Mouse (Mus musculus): Measurements from ENCODE around the gene Rgl3. TPM values are rescaled to one million over a fixed set of nuclear protein-coding genes. Genes with fewer than 3 reads are reported as not detected.

The Rgl3 gene
- polyA plus RNA-seq (2015; fragmentation: Nextera tagmentation; extraction: Ambion mirVana), result 0.14 and 0.32 TPM in 2 replicates

GRCm38 (mm10) chr9:21989230-21990110 is at the start of gene Rgl3:
Gene Rgl3 (minus strand): TSS chr9:21989446.
- Histone ChIP-seq H3K4me2 (ENCODE audit: low read depth, low read length) (peak within 1 kb of the TSS; percentile 55), H3K27me3 (ENCODE audit: control insufficient read depth, insufficient read depth, low read depth, low read length) (peaks cover 81% of the 10 kb centered on the region), H3K36me3 (ENCODE audit: control insufficient read depth, insufficient read depth) (no peaks in the 10 kb centered on the region), H3K27ac (ENCODE audit: low read length) (no peak within 1 kb of the TSS), H3K4me3 (ENCODE audit: low read depth, low read length) (peak within 1 kb of the TSS; percentile 46), H3K9ac (ENCODE audit: low read depth, low read length) (no peak within 1 kb of the TSS), H3K4me1 (ENCODE audit: control insufficient read depth, low read depth, low read length) (peaks cover 6% of the 10 kb centered on the region), H3K9me3 (replicated peaks; ENCODE audit: control insufficient read depth, low read length) (no peaks in the 10 kb centered on the region)
- ATAC-seq (ENCODE audit: low read depth), result no peak
- WGBS (ENCODE audit: insufficient replicate concordance), result 2% methylated on average over 42 of the region's 42 CpGs

DNA sequence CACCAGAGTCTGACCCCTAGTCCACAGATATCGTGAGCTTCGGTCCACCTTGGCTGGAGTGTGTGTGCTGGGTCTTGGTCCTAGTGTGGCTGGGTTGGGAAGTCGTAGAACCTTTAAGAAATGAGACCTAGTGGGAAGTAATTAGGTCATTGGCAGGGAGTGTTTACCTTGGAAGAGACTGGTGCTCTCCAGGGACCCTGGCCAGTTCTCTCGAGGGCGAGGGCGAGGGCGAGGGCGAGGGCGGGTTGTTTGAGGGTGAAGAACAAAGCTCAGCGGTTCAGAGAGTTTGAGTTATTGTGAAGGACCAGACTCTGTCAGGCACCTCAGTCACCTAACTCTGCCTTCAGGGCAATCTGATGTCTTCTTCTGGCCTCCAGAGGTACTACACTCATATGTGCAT is 48.6 kb upstream of the Rgl3 start:
- no peaks in the 10 kb centered on the region for H3K4me1 ChIP-seq (ENCODE audit: control insufficient read depth, low read depth, low read length)
- no peaks in the 10 kb centered on the region for H3K27me3 ChIP-seq (ENCODE audit: control insufficient read depth, insufficient read depth, low read depth, low read length)
- 69% methylated on average over 10 of the region's 10 CpGs for WGBS (ENCODE audit: insufficient replicate concordance)
- H3K27ac ChIP-seq (ENCODE audit: low read length), result no peak overlapping the region
- no peaks in the 10 kb centered on the region for H3K9me3 ChIP-seq (replicated peaks; ENCODE audit: control insufficient read depth, low read length)
- H3K4me2 ChIP-seq (ENCODE audit: low read depth, low read length), result no peak overlapping the region
- no peak overlapping the region for H3K4me3 ChIP-seq (ENCODE audit: low read depth, low read length)
- ATAC-seq (ENCODE audit: low read depth), result no peak
- H3K36me3 ChIP-seq (ENCODE audit: control insufficient read depth, insufficient read depth), result no peaks in the 10 kb centered on the region
- no peak overlapping the region for H3K9ac ChIP-seq (ENCODE audit: low read depth, low read length)

GRCm38 (mm10) chr9:22035300-22036044 is 46.2 kb upstream of the Rgl3 start:
- ATAC-seq (ENCODE audit: low read depth), result no peak
- WGBS (ENCODE audit: insufficient replicate concordance), result 53% methylated on average over 6 of the region's 6 CpGs
- Histone ChIP-seq H3K4me1 (ENCODE audit: control insufficient read depth, low read depth, low read length) (no peaks in the 10 kb centered on the region), H3K27ac (ENCODE audit: low read length) (no peak overlapping the region), H3K9ac (ENCODE audit: low read depth, low read length) (no peak overlapping the region), H3K36me3 (ENCODE audit: control insufficient read depth, insufficient read depth) (no peaks in the 10 kb centered on the region), H3K4me2 (ENCODE audit: low read depth, low read length) (no peak overlapping the region), H3K4me3 (ENCODE audit: low read depth, low read length) (no peak overlapping the region), H3K27me3 (ENCODE audit: control insufficient read depth, insufficient read depth, low read depth, low read length) (no peaks in the 10 kb centered on the region), H3K9me3 (replicated peaks; ENCODE audit: control insufficient read depth, low read length) (no peaks in the 10 kb centered on the region)

GRCm38 (mm10) chr9:22030386-22030785 is 41.1 kb upstream of the Rgl3 start:
- 72% methylated on average over 9 of the region's 9 CpGs for WGBS (ENCODE audit: insufficient replicate concordance)
- Histone ChIP-seq H3K4me2 (ENCODE audit: low read depth, low read length) (no peak overlapping the region), H3K4me1 (ENCODE audit: control insufficient read depth, low read depth, low read length) (no peaks in the 10 kb centered on the region), H3K9ac (ENCODE audit: low read depth, low read length) (no peak overlapping the region), H3K27me3 (ENCODE audit: control insufficient read depth, insufficient read depth, low read depth, low read length) (no peaks in the 10 kb centered on the region), H3K9me3 (replicated peaks; ENCODE audit: control insufficient read depth, low read length) (no peaks in the 10 kb centered on the region), H3K4me3 (ENCODE audit: low read depth, low read length) (no peak overlapping the region), H3K27ac (ENCODE audit: low read length) (no peak overlapping the region), H3K36me3 (ENCODE audit: control insufficient read depth, insufficient read depth) (no peaks in the 10 kb centered on the region)
- ATAC-seq (ENCODE audit: low read depth), result no peak

DNA sequence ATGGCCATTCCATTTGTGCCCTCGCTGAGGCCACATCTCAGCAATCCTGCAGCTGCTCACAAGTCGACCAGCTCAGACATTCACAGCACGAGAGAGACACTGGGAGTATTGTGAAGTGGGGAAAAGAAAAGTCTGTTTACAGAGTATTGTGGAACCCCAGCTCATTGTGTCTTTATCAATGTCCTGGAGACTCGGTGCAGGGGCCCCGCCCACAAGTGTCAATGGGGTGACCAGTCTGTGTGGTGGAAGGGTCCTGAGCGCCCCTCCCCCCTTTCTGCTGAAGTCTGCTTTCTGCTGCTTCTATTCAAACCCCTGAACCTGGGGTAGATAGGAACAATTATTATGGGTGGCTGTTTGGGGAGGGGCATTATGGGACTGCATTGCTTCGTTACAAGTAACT is 39.2 kb upstream of the Rgl3 start:
- Histone ChIP-seq H3K4me3 (ENCODE audit: low read depth, low read length) (no peak overlapping the region), H3K27me3 (ENCODE audit: control insufficient read depth, insufficient read depth, low read depth, low read length) (no peaks in the 10 kb centered on the region), H3K36me3 (ENCODE audit: control insufficient read depth, insufficient read depth) (no peaks in the 10 kb centered on the region), H3K27ac (ENCODE audit: low read length) (no peak overlapping the region), H3K4me2 (ENCODE audit: low read depth, low read length) (no peak overlapping the region), H3K9me3 (replicated peaks; ENCODE audit: control insufficient read depth, low read length) (no peaks in the 10 kb centered on the region), H3K9ac (ENCODE audit: low read depth, low read length) (no peak overlapping the region), H3K4me1 (ENCODE audit: control insufficient read depth, low read depth, low read length) (no peaks in the 10 kb centered on the region)
- ATAC-seq (ENCODE audit: low read depth), result no peak
- 31% methylated on average over 7 of the region's 7 CpGs for WGBS (ENCODE audit: insufficient replicate concordance)

- ATAC-seq (ENCODE audit: low read depth), result peak; percentile 41; the same call in 1 of the 2 replicates
- 53% methylated on average over 8 of the region's 8 CpGs for WGBS (ENCODE audit: insufficient replicate concordance)
- H3K9ac ChIP-seq (ENCODE audit: low read depth, low read length), result no peak overlapping the region
- no peaks in the 10 kb centered on the region for H3K36me3 ChIP-seq (ENCODE audit: control insufficient read depth, insufficient read depth)
- no peaks in the 10 kb centered on the region for H3K9me3 ChIP-seq (replicated peaks; ENCODE audit: control insufficient read depth, low read length)
- H3K27ac ChIP-seq (ENCODE audit: low read length), result no peak overlapping the region
- H3K4me1 ChIP-seq (ENCODE audit: control insufficient read depth, low read depth, low read length), result no peaks in the 10 kb centered on the region
- no peak overlapping the region for H3K4me3 ChIP-seq (ENCODE audit: low read depth, low read length)
- no peaks in the 10 kb centered on the region for H3K27me3 ChIP-seq (ENCODE audit: control insufficient read depth, insufficient read depth, low read depth, low read length)
- no peak overlapping the region for H3K4me2 ChIP-seq (ENCODE audit: low read depth, low read length)
Observed at GRCm38 (mm10) chr9:22024592-22024991, 35.3 kb upstream of the Rgl3 start.

- Histone ChIP-seq H3K36me3 (ENCODE audit: control insufficient read depth, insufficient read depth) (peaks cover 16% of the 10 kb centered on the region), H3K27me3 (ENCODE audit: control insufficient read depth, insufficient read depth, low read depth, low read length) (no peaks in the 10 kb centered on the region), H3K9me3 (replicated peaks; ENCODE audit: control insufficient read depth, low read length) (no peaks in the 10 kb centered on the region), H3K4me3 (ENCODE audit: low read depth, low read length) (no peak overlapping the region), H3K4me1 (ENCODE audit: control insufficient read depth, low read depth, low read length) (no peaks in the 10 kb centered on the region), H3K4me2 (ENCODE audit: low read depth, low read length) (no peak overlapping the region), H3K9ac (ENCODE audit: low read depth, low read length) (no peak overlapping the region), H3K27ac (ENCODE audit: low read length) (no peak overlapping the region)
- WGBS (ENCODE audit: insufficient replicate concordance), result 57% methylated on average over 7 of the region's 7 CpGs
- ATAC-seq (ENCODE audit: low read depth), result peak; percentile 76
Observed at GRCm38 (mm10) chr9:22017208-22017825, 28.1 kb upstream of the Rgl3 start.

DNA sequence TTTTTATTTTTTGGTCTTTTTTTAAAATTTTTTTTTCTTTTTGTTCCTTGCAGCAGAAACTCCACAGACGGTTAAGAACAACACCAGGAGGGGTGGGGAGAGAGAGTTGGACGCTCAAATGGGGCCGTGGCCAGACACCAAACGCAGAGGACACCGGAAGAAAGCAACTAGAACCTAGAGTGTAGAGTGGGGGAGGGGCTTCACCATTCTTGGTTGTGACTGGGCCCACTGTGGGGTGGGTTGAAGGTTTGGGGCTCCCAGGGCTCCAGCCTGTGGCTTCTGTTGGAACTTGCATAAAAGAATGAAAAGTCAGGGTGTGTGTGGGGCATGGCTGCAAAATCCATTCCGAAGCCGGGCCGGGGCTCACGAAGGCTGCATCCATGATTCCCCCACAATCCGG is 27.0 kb upstream of the Rgl3 start:
- no peaks in the 10 kb centered on the region for H3K4me1 ChIP-seq (ENCODE audit: control insufficient read depth, low read depth, low read length)
- H3K4me2 ChIP-seq (ENCODE audit: low read depth, low read length), result no peak overlapping the region
- no peak for ATAC-seq (ENCODE audit: low read depth)
- WGBS (ENCODE audit: insufficient replicate concordance), result 58% methylated on average over 10 of the region's 10 CpGs
- H3K27ac ChIP-seq (ENCODE audit: low read length), result no peak overlapping the region
- H3K27me3 ChIP-seq (ENCODE audit: control insufficient read depth, insufficient read depth, low read depth, low read length), result no peaks in the 10 kb centered on the region
- H3K36me3 ChIP-seq (ENCODE audit: control insufficient read depth, insufficient read depth), result peaks cover 24% of the 10 kb centered on the region
- no peak overlapping the region for H3K4me3 ChIP-seq (ENCODE audit: low read depth, low read length)
- no peak overlapping the region for H3K9ac ChIP-seq (ENCODE audit: low read depth, low read length)
- H3K9me3 ChIP-seq (replicated peaks; ENCODE audit: control insufficient read depth, low read length), result no peaks in the 10 kb centered on the region
